Mouse (Mus musculus) olfactory bulb, adult 2 months (tissue): ENCODE measurements around the gene Vasn.

Source experiments
- CTCF ChIP-seq: fragments of 200-500 bp; IDR thresholded peaks from 2 replicates; pipeline ENCODE4 v1.5.1; 2012; ENCODE audit warnings: low read depth, mild to moderate bottlenecking, low read length, moderate library complexity; ENCODE audit not compliant: insufficient read depth
- POLR2A ChIP-seq: fragments of 200-500 bp; IDR thresholded peaks from 2 replicates; pipeline ENCODE4 v1.6.1; 2012; ENCODE audit warnings: mild to moderate bottlenecking, low read depth, low read length, moderate library complexity; ENCODE audit not compliant: insufficient read depth

DNA sequence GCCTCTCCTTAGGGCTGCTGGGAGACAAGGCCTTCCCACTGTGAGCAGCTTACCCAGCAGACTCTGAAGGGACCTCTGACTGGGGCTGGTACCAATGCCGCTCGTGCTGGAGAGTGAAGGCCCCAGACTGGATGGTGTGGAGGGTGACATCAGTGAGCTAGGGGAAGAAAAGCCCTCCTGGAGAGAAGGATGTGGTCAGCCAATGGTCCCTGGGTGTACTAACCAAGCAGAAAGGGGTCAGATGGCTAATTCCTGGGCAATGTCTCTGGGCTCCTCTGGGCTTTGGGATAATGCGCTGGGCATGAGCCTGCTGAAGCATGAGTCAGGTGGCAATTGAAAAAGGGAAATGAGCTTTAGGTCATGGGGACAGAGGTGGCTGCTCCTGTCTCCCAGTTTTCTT, 6.1 kb upstream of the Vasn start:
- no peak for TF ChIP-seq POLR2A
- no peak for TF ChIP-seq CTCF
